Mouse (Mus musculus) stomach, postnatal 0 days (tissue): ENCODE results near the gene Sat2.
A peak's percentile ranks its signal among the peaks of the same experiment; 100 is the strongest.

ENCODE experiments used
- CTCF ChIP-seq: IDR thresholded peaks from 2 replicates; pipeline ENCODE4 v1.5.1; 2016; ENCODE audit warnings: antibody characterized with exemption, low read depth, mild to moderate bottlenecking, moderate library complexity
- EP300 ChIP-seq: optimal IDR thresholded peaks from 2 replicates; pipeline ENCODE3; 2016; ENCODE audit warnings: antibody characterized with exemption

DNA sequence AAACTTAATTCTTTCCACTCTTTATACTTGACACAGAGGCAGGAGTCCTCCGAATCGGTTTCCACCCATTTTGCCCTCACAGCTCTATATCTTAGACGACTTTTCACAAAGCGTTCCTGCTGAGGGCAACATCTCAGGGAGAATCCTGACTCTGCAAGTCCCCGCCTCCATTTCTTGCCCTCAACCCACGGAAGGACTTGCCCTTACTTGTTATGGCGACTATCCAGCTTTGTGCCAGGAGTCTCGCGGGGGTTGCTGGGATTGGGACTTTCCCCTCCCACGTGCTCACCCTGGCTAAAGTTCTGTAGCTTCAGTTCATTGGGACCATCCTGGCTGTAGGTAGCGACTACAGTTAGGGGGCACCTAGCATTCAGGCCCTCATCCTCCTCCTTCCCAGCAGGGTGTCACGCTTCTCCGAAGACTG lies 41.7 kb upstream of the Sat2 start, which contains the start of the genes Wrap53 and Trp53:
- TF ChIP-seq CTCF (peak; percentile 29; the same call in 1 of the 2 replicates), EP300 (no peak)
